Comparison of ENCODE assay signal across 8 mouse cellular contexts in genomic region chr1:171470371-171470871, GRCm38 (mm10). TPM values are rescaled to one million over a fixed set of nuclear protein-coding genes. Genes with fewer than 3 reads are reported as not detected.
A peak's percentile ranks its signal among the peaks of the same experiment; 100 is the strongest.
DNase-seq lines count a peak whose midpoint lies in the region; ATAC-seq lines count a peak whose summit lies in the region.

No protein-coding gene starts in this region.

- H3K4me3 ChIP-seq in liver, embryonic 12.5 days, result no peak overlapping the region
- no peak overlapping the region for H3K4me3 ChIP-seq in heart, embryonic 16.5 days (ENCODE audit: low read length)
- no peak overlapping the region for H3K4me3 ChIP-seq in stomach, embryonic 16.5 days (replicated peaks; ENCODE audit: low read length)

- WGBS in liver, embryonic 12.5 days (ENCODE audit: insufficient replicate concordance), result 24% methylated on average over 7 of the region's 7 CpGs
- 28% methylated on average over 7 of the region's 7 CpGs for WGBS in heart, embryonic 16.5 days
- 30% methylated on average over 7 of the region's 7 CpGs for WGBS in stomach, embryonic 16.5 days

- H3K27me3 ChIP-seq in liver, embryonic 12.5 days (replicated peaks), result no peaks in the 10 kb centered on the region
- no peaks in the 10 kb centered on the region for H3K27me3 ChIP-seq in heart, embryonic 16.5 days (ENCODE audit: control insufficient read depth, insufficient read depth, low read length)
- H3K27me3 ChIP-seq in stomach, embryonic 16.5 days (ENCODE audit: control insufficient read depth, insufficient read depth, low read length), result no peaks in the 10 kb centered on the region

- H3K9me3 ChIP-seq in liver, embryonic 12.5 days (replicated peaks), result no peaks in the 10 kb centered on the region
- no peaks in the 10 kb centered on the region for H3K9me3 ChIP-seq in heart, embryonic 16.5 days (replicated peaks; ENCODE audit: control insufficient read depth, low read length)
- no peaks in the 10 kb centered on the region for H3K9me3 ChIP-seq in stomach, embryonic 16.5 days (replicated peaks; ENCODE audit: control insufficient read depth, low read length)

- H3K9ac ChIP-seq in liver, embryonic 12.5 days, result no peak overlapping the region
- H3K9ac ChIP-seq in heart, embryonic 16.5 days (ENCODE audit: low read length), result no peak overlapping the region
- H3K9ac ChIP-seq in stomach, embryonic 16.5 days (ENCODE audit: low read length), result no peak overlapping the region

- peaks cover 11% of the 10 kb centered on the region for H3K4me1 ChIP-seq in liver, embryonic 12.5 days
- peaks cover 7% of the 10 kb centered on the region for H3K4me1 ChIP-seq in heart, embryonic 16.5 days (ENCODE audit: control insufficient read depth, insufficient read depth, low read length)
- H3K4me1 ChIP-seq in stomach, embryonic 16.5 days (ENCODE audit: control insufficient read depth, insufficient read depth, low read length), result no peaks in the 10 kb centered on the region

- no peak for ATAC-seq in liver, embryonic 12.5 days
- ATAC-seq in heart, embryonic 16.5 days (replicated peaks; ENCODE audit: extremely low read depth, insufficient read depth, low FRiP score), result 0 out of 2 replicates have a peak, but pooled peaks have one; percentile 38
- peak; percentile 56; the same call in 1 of the 2 replicates for ATAC-seq in megakaryocyte, adult 5-6 weeks (ENCODE audit: poor library complexity, severe bottlenecking)
- no peak for ATAC-seq in stomach, embryonic 16.5 days (ENCODE audit: insufficient read depth, low FRiP score)

- H3K27ac ChIP-seq in liver, embryonic 12.5 days, result no peak overlapping the region
- peak overlapping the region; percentile 60; the same call in 1 of the 2 replicates for H3K27ac ChIP-seq in heart, embryonic 16.5 days (ENCODE audit: low read length)
- peak overlapping the region; percentile 15; the same call in 1 of the 2 replicates for H3K27ac ChIP-seq in stomach, embryonic 16.5 days (ENCODE audit: low read length)

- H3K36me3 ChIP-seq in liver, embryonic 12.5 days, result no peaks in the 10 kb centered on the region
- H3K36me3 ChIP-seq in heart, embryonic 16.5 days (ENCODE audit: control insufficient read depth, insufficient read depth), result no peaks in the 10 kb centered on the region
- no peaks in the 10 kb centered on the region for H3K36me3 ChIP-seq in stomach, embryonic 16.5 days (ENCODE audit: control insufficient read depth, insufficient read depth, low read length)

- peak; percentile 54 for DNase-seq in liver
- peak; percentile 65 for DNase-seq in adipocyte (ENCODE audit: low spot score)
- DNase-seq in embryo, embryonic 10.5 days (ENCODE audit: low spot score), result peak; percentile 75
- DNase-seq in layer of hippocampus, postnatal 10 days (ENCODE audit: low spot score in 2 of 2), result peak; percentile 61 to 64

- H3K4me2 ChIP-seq in liver, embryonic 12.5 days, result no peak overlapping the region
- peak overlapping the region; percentile 37; the same call in 1 of the 2 replicates for H3K4me2 ChIP-seq in heart, embryonic 16.5 days (ENCODE audit: low read depth, low read length)
- H3K4me2 ChIP-seq in stomach, embryonic 16.5 days (ENCODE audit: low read depth, low read length), result no peak overlapping the region

RNA-seq across cellular contexts. Expression of gene Alyref2, which starts 32.9 kb away (rescaled TPM):
- 4.2 and 4.8 TPM in 2 replicates for polyA plus RNA-seq in liver, embryonic 12.5 days (2016; fragmentation: Nextera tagmentation; extraction: Ambion mirVana)
- polyA plus RNA-seq in heart, embryonic 16.5 days (2015; fragmentation: Nextera tagmentation; extraction: Ambion mirVana), result 15.8 and 17.2 TPM in 2 replicates
- 1 to 10 TPM; 8.5 to 9.0 TPM for total RNA-seq in layer of hippocampus, postnatal 10 days (2021)
- 8.7 and 11.4 TPM in 2 replicates for total RNA-seq in megakaryocyte, adult 5-6 weeks (2015)
- 12.7 and 13.2 TPM in 2 replicates for total RNA-seq in megakaryocyte, adult 5-6 weeks (2017)
- 15.7 and 16.3 TPM in 2 replicates for polyA plus RNA-seq in stomach, embryonic 16.5 days (2015; fragmentation: Nextera tagmentation; extraction: Ambion mirVana)

RNA-seq across cellular contexts. Expression of gene F11r, which starts 33.1 kb away (rescaled TPM):
- 28.2 and 28.9 TPM in 2 replicates for polyA plus RNA-seq in liver, embryonic 12.5 days (2016; fragmentation: Nextera tagmentation; extraction: Ambion mirVana)
- polyA plus RNA-seq in heart, embryonic 16.5 days (2015; fragmentation: Nextera tagmentation; extraction: Ambion mirVana), result 76.1 and 80.0 TPM in 2 replicates
- 1 to 10 TPM; 5.5 to 7.8 TPM for total RNA-seq in layer of hippocampus, postnatal 10 days (2021)
- total RNA-seq in megakaryocyte, adult 5-6 weeks (2015), result 0.33 and 0.59 TPM in 2 replicates
- not detected in 2 replicates for total RNA-seq in megakaryocyte, adult 5-6 weeks (2017)
- 137 and 162 TPM in 2 replicates for polyA plus RNA-seq in stomach, embryonic 16.5 days (2015; fragmentation: Nextera tagmentation; extraction: Ambion mirVana)

RNA-seq across cellular contexts. Expression of gene Tstd1, which starts 51.7 kb away (rescaled TPM):
- polyA plus RNA-seq in liver, embryonic 12.5 days (2016; fragmentation: Nextera tagmentation; extraction: Ambion mirVana), result 3.1 TPM in 2 replicates
- polyA plus RNA-seq in heart, embryonic 16.5 days (2015; fragmentation: Nextera tagmentation; extraction: Ambion mirVana), result 3.7 and 4.2 TPM in 2 replicates
- total RNA-seq in layer of hippocampus, postnatal 10 days (2021), result 1 to 10 TPM; 2.1 to 3.5 TPM
- 3.8 and 4.1 TPM in 2 replicates for total RNA-seq in megakaryocyte, adult 5-6 weeks (2015)
- total RNA-seq in megakaryocyte, adult 5-6 weeks (2017), result 0.61 and 5.1 TPM in 2 replicates
- 7.6 and 8.3 TPM in 2 replicates for polyA plus RNA-seq in stomach, embryonic 16.5 days (2015; fragmentation: Nextera tagmentation; extraction: Ambion mirVana)

RNA-seq across cellular contexts. Expression of gene Usf1, which starts 59.3 kb away (rescaled TPM):
- polyA plus RNA-seq in liver, embryonic 12.5 days (2016; fragmentation: Nextera tagmentation; extraction: Ambion mirVana), result 27.5 and 28.7 TPM in 2 replicates
- polyA plus RNA-seq in heart, embryonic 16.5 days (2015; fragmentation: Nextera tagmentation; extraction: Ambion mirVana), result 47.5 and 53.1 TPM in 2 replicates
- 100 to 1,000 TPM; 114 to 121 TPM for total RNA-seq in layer of hippocampus, postnatal 10 days (2021)
- 23.0 and 27.0 TPM in 2 replicates for total RNA-seq in megakaryocyte, adult 5-6 weeks (2015)
- total RNA-seq in megakaryocyte, adult 5-6 weeks (2017), result 76.7 and 80.1 TPM in 2 replicates
- polyA plus RNA-seq in stomach, embryonic 16.5 days (2015; fragmentation: Nextera tagmentation; extraction: Ambion mirVana), result 63.4 and 64.7 TPM in 2 replicates

Comparison
In these comparisons a context has a peak if more than half of its experiments do, and no peak if none do; other contexts are left out.
1. ATAC-seq: peak in heart, embryonic 16.5 days (single experiment) and megakaryocyte, adult 5-6 weeks (single experiment); none in liver, embryonic 12.5 days (single experiment) and stomach, embryonic 16.5 days (single experiment).
2. Peak in every context shown above with its lines, with median percentiles within 50 percentile points of each other: DNase-seq.